Mouse (Mus musculus): ENCODE results near the gene Robo3. TPM values are rescaled to one million over a fixed set of nuclear protein-coding genes. Genes with fewer than 3 reads are reported as not detected.
A peak's percentile ranks its signal among the peaks of the same experiment; 100 is the strongest.

The Robo3 gene
- polyA plus RNA-seq, 1 experiment from 2014 or later, result not detected

- H3K4me1 ChIP-seq (replicated peaks; ENCODE audit: control insufficient read depth, insufficient read depth, low read length), result no peaks in the 10 kb centered on the region
- H3K27me3 ChIP-seq (replicated peaks; ENCODE audit: control insufficient read depth, insufficient read depth, low read length), result peaks cover 1% of the 10 kb centered on the region; the same call in 1 of the 2 replicates
- H3K4me3 ChIP-seq (ENCODE audit: low read depth, low read length), result peak within 1 kb of the TSS; percentile 18
- H3K9me3 ChIP-seq (ENCODE audit: control insufficient read depth, low read length), result no peaks in the 10 kb centered on the region
- no peak within 1 kb of the TSS for H3K4me2 ChIP-seq (ENCODE audit: low read length)
- ATAC-seq (replicated peaks; ENCODE audit: low FRiP score, low TSS enrichment, low read depth), result no peak
- 0 out of 2 replicates have a peak within 1 kb of the TSS, but pooled peaks have one; percentile 7 for H3K9ac ChIP-seq (ENCODE audit: low read length)
- WGBS, result 15% methylated on average over 7 of the region's 7 CpGs
- H3K27ac ChIP-seq (ENCODE audit: low read depth), result 0 out of 2 replicates have a peak within 1 kb of the TSS, but pooled peaks have one; percentile 22
- H3K36me3 ChIP-seq (ENCODE audit: control insufficient read depth, insufficient read depth, low read length), result no peaks in the 10 kb centered on the region
- no peak for DNase-seq (ENCODE audit: low spot score)
Observed at GRCm38 (mm10) chr9:37401802-37402201, 31.2 kb downstream of the Robo3 start, which contains the start of gene Robo4. TSS of gene Robo4 (plus strand) at chr9:37401897.

- no peaks in the 10 kb centered on the region for H3K9me3 ChIP-seq (ENCODE audit: control insufficient read depth, low read length)
- no peaks in the 10 kb centered on the region for H3K36me3 ChIP-seq (ENCODE audit: control insufficient read depth, insufficient read depth, low read length)
- no peak overlapping the region for H3K4me2 ChIP-seq (ENCODE audit: low read length)
- ATAC-seq (replicated peaks; ENCODE audit: low FRiP score, low TSS enrichment, low read depth) (no peak), DNase-seq (ENCODE audit: low spot score) (no peak)
- H3K27ac ChIP-seq (ENCODE audit: low read depth), result no peak overlapping the region
- WGBS, result 73% methylated on average over 2 of the region's 2 CpGs
- no peaks in the 10 kb centered on the region for H3K4me1 ChIP-seq (replicated peaks; ENCODE audit: control insufficient read depth, insufficient read depth, low read length)
- no peak overlapping the region for H3K4me3 ChIP-seq (ENCODE audit: low read depth, low read length)
- H3K9ac ChIP-seq (ENCODE audit: low read length), result no peak overlapping the region
- H3K27me3 ChIP-seq (replicated peaks; ENCODE audit: control insufficient read depth, insufficient read depth, low read length), result no peaks in the 10 kb centered on the region
Observed at GRCm38 (mm10) chr9:37400585-37400984, 32.5 kb downstream of the Robo3 start.

- Histone ChIP-seq H3K27ac (ENCODE audit: low read depth) (no peak overlapping the region), H3K9me3 (ENCODE audit: control insufficient read depth, low read length) (no peaks in the 10 kb centered on the region), H3K27me3 (replicated peaks; ENCODE audit: control insufficient read depth, insufficient read depth, low read length) (no peaks in the 10 kb centered on the region), H3K9ac (ENCODE audit: low read length) (no peak overlapping the region), H3K4me3 (ENCODE audit: low read depth, low read length) (no peak overlapping the region), H3K4me1 (replicated peaks; ENCODE audit: control insufficient read depth, insufficient read depth, low read length) (no peaks in the 10 kb centered on the region), H3K36me3 (ENCODE audit: control insufficient read depth, insufficient read depth, low read length) (no peaks in the 10 kb centered on the region), H3K4me2 (ENCODE audit: low read length) (no peak overlapping the region)
- DNase-seq (ENCODE audit: low spot score), result no peak
- no peak for ATAC-seq (replicated peaks; ENCODE audit: low FRiP score, low TSS enrichment, low read depth)
- WGBS, result 51% methylated on average over 8 of the region's 8 CpGs
Observed at GRCm38 (mm10) chr9:37393482-37394131, 39.4 kb downstream of the Robo3 start.

GRCm38 (mm10) chr9:37392071-37392470, 41.0 kb downstream of the Robo3 start:
- WGBS, result 77% methylated on average over 2 of the region's 2 CpGs
- ATAC-seq (replicated peaks; ENCODE audit: low FRiP score, low TSS enrichment, low read depth) (no peak), DNase-seq (ENCODE audit: low spot score) (no peak)
- H3K9me3 ChIP-seq (ENCODE audit: control insufficient read depth, low read length), result no peaks in the 10 kb centered on the region
- H3K36me3 ChIP-seq (ENCODE audit: control insufficient read depth, insufficient read depth, low read length), result no peaks in the 10 kb centered on the region
- H3K27ac ChIP-seq (ENCODE audit: low read depth), result no peak overlapping the region
- H3K27me3 ChIP-seq (replicated peaks; ENCODE audit: control insufficient read depth, insufficient read depth, low read length), result no peaks in the 10 kb centered on the region
- H3K4me1 ChIP-seq (replicated peaks; ENCODE audit: control insufficient read depth, insufficient read depth, low read length), result no peaks in the 10 kb centered on the region
- no peak overlapping the region for H3K4me3 ChIP-seq (ENCODE audit: low read depth, low read length)
- H3K9ac ChIP-seq (ENCODE audit: low read length), result no peak overlapping the region
- no peak overlapping the region for H3K4me2 ChIP-seq (ENCODE audit: low read length)

- WGBS, result 66% methylated on average over 2 of the region's 2 CpGs
- Histone ChIP-seq H3K27ac (ENCODE audit: low read depth) (no peak overlapping the region), H3K36me3 (ENCODE audit: control insufficient read depth, insufficient read depth, low read length) (no peaks in the 10 kb centered on the region), H3K4me1 (replicated peaks; ENCODE audit: control insufficient read depth, insufficient read depth, low read length) (no peaks in the 10 kb centered on the region), H3K4me2 (ENCODE audit: low read length) (no peak overlapping the region), H3K4me3 (ENCODE audit: low read depth, low read length) (no peak overlapping the region), H3K9ac (ENCODE audit: low read length) (no peak overlapping the region), H3K9me3 (ENCODE audit: control insufficient read depth, low read length) (no peaks in the 10 kb centered on the region), H3K27me3 (replicated peaks; ENCODE audit: control insufficient read depth, insufficient read depth, low read length) (peaks cover 9% of the 10 kb centered on the region)
- ATAC-seq (replicated peaks; ENCODE audit: low FRiP score, low TSS enrichment, low read depth) (no peak), DNase-seq (ENCODE audit: low spot score) (no peak)
Observed at GRCm38 (mm10) chr9:37390891-37391290, 42.2 kb downstream of the Robo3 start.

GRCm38 (mm10) chr9:37384284-37385182, 48.5 kb downstream of the Robo3 start:
- 6% methylated on average over 48 of the region's 54 CpGs for WGBS
- peak overlapping the region; percentile 28 for H3K4me3 ChIP-seq (ENCODE audit: low read depth, low read length)
- H3K9me3 ChIP-seq (ENCODE audit: control insufficient read depth, low read length), result no peaks in the 10 kb centered on the region
- peak overlapping the region; percentile 38 for H3K9ac ChIP-seq (ENCODE audit: low read length)
- H3K27me3 ChIP-seq (replicated peaks; ENCODE audit: control insufficient read depth, insufficient read depth, low read length), result peaks cover 37% of the 10 kb centered on the region
- DNase-seq (ENCODE audit: low spot score) (peak; percentile 77), ATAC-seq (replicated peaks; ENCODE audit: low FRiP score, low TSS enrichment, low read depth) (peak; percentile 70)
- no peak overlapping the region for H3K27ac ChIP-seq (ENCODE audit: low read depth)
- no peaks in the 10 kb centered on the region for H3K4me1 ChIP-seq (replicated peaks; ENCODE audit: control insufficient read depth, insufficient read depth, low read length)
- peak overlapping the region; percentile 63 for H3K4me2 ChIP-seq (ENCODE audit: low read length)
- no peaks in the 10 kb centered on the region for H3K36me3 ChIP-seq (ENCODE audit: control insufficient read depth, insufficient read depth, low read length)

GRCm38 (mm10) chr9:37383161-37383560, 49.9 kb downstream of the Robo3 start:
- 86% methylated on average over 6 of the region's 6 CpGs for WGBS
- Histone ChIP-seq H3K9me3 (ENCODE audit: control insufficient read depth, low read length) (no peaks in the 10 kb centered on the region), H3K4me3 (ENCODE audit: low read depth, low read length) (no peak overlapping the region), H3K27ac (ENCODE audit: low read depth) (no peak overlapping the region), H3K9ac (ENCODE audit: low read length) (no peak overlapping the region), H3K4me1 (replicated peaks; ENCODE audit: control insufficient read depth, insufficient read depth, low read length) (no peaks in the 10 kb centered on the region), H3K36me3 (ENCODE audit: control insufficient read depth, insufficient read depth, low read length) (no peaks in the 10 kb centered on the region), H3K27me3 (replicated peaks; ENCODE audit: control insufficient read depth, insufficient read depth, low read length) (peaks cover 37% of the 10 kb centered on the region), H3K4me2 (ENCODE audit: low read length) (no peak overlapping the region)
- no peak for ATAC-seq (replicated peaks; ENCODE audit: low FRiP score, low TSS enrichment, low read depth)
- no peak for DNase-seq (ENCODE audit: low spot score)

- H3K9me3 ChIP-seq (ENCODE audit: control insufficient read depth, low read length), result no peaks in the 10 kb centered on the region
- WGBS, result 91% methylated on average over 5 of the region's 5 CpGs
- H3K4me2 ChIP-seq (ENCODE audit: low read length), result no peak overlapping the region
- H3K9ac ChIP-seq (ENCODE audit: low read length), result no peak overlapping the region
- no peak overlapping the region for H3K27ac ChIP-seq (ENCODE audit: low read depth)
- ATAC-seq (replicated peaks; ENCODE audit: low FRiP score, low TSS enrichment, low read depth) (no peak), DNase-seq (ENCODE audit: low spot score) (no peak)
- no peaks in the 10 kb centered on the region for H3K36me3 ChIP-seq (ENCODE audit: control insufficient read depth, insufficient read depth, low read length)
- no peak overlapping the region for H3K4me3 ChIP-seq (ENCODE audit: low read depth, low read length)
- no peaks in the 10 kb centered on the region for H3K4me1 ChIP-seq (replicated peaks; ENCODE audit: control insufficient read depth, insufficient read depth, low read length)
- H3K27me3 ChIP-seq (replicated peaks; ENCODE audit: control insufficient read depth, insufficient read depth, low read length), result 0 out of 2 replicates have a peak, but pooled peaks cover 2% of the 10 kb centered on the region
Observed at GRCm38 (mm10) chr9:37375718-37376117, 57.3 kb downstream of the Robo3 start.
